Mouse (Mus musculus) ES-E14 (cell line): Measurements from ENCODE around the gene Myo7a.

Experiments used
- CHD2 ChIP-seq: IDR thresholded peaks from 2 replicates; pipeline ENCODE4 v1.6.1; 2014; ENCODE audit warnings: mild to moderate bottlenecking, low read depth, low read length, inconsistent platforms
- HCFC1 ChIP-seq: IDR thresholded peaks from 2 replicates; pipeline ENCODE4 v1.6.1; 2012; ENCODE audit warnings: low read length, inconsistent platforms, borderline replicate concordance; ENCODE audit not compliant: insufficient read depth
- MAFK ChIP-seq: IDR thresholded peaks from 2 replicates; pipeline ENCODE4 v1.6.1; 2014; ENCODE audit warnings: mild to moderate bottlenecking, low read depth, low read length, inconsistent platforms; ENCODE audit not compliant: insufficient read depth
- ZC3H11A ChIP-seq: IDR thresholded peaks from 2 replicates; pipeline ENCODE4 v1.6.1; 2012; ENCODE audit warnings: low read depth, mild to moderate bottlenecking, inconsistent platforms, low read length, borderline replicate concordance
- ZNF384 ChIP-seq: IDR thresholded peaks from 2 replicates; pipeline ENCODE4 v1.6.1; 2012; ENCODE audit warnings: low read depth, low read length, inconsistent platforms

- TF ChIP-seq ZNF384 (no peak), CHD2 (no peak), ZC3H11A (no peak), HCFC1 (no peak), MAFK (no peak)
Measured at GRCm38 (mm10) chr7:98104481-98105435, 14.6 kb downstream of the Myo7a start.
